Mouse (Mus musculus) adrenal gland, postnatal 14 days (tissue): ENCODE measurements around the gene Scp2. TPM values are rescaled to one million over a fixed set of nuclear protein-coding genes. Genes with fewer than 3 reads are reported as not detected.
A peak's percentile ranks its signal among the peaks of the same experiment; 100 is the strongest.

Experiments
- DNase-seq: peaks from one replicate; pipeline ENCODE4 v3.0.0; 2021; ENCODE audit warnings: mixed read lengths
- total RNA-seq: library from RNA; stranded (reverse); gene quantifications from 2 replicates; pipeline ENCODE4 v1.2.3, GENCODE M21; 2021

Scp2 gene
- total RNA-seq, 1 experiment from 2014 or later: 479 TPM

DNA sequence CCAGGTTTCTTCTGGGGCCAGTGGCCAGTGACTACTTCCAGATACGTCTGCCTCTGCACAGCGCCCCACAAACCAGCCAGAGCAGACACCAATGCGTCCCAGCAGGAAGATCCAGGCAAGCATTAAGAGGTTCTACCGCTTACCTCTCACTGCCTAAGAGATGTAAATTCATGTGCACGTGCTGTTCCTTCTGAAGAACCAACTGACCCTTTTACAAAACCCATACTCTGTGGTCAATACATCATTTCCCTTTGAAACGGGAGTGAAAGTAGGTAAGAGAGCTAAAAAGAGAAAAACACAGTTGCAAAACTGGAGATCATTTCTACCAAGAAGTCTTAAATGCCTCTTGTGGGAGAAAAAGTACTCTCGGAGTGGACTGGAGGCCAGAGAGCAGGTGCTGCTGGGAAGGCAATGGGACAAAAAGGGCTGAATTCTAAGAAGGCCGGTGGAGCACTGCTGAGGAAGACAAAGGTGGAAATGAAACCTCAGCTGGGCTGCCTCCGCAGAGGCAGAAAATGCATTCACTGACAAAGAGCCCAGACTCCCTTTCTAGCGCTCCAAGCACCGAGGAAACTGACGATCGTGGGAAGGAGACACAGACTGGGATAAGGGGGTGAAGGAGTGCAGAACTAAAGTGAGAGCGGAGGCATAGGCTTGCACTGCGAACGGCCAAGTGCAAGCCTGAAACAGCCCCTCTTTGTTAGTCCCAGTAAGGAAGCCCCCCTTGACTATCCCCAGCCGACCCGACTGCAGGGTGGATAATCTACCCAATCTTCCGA, 85.0 kb downstream of the Scp2 start:
- DNase-seq: no peak

DNA sequence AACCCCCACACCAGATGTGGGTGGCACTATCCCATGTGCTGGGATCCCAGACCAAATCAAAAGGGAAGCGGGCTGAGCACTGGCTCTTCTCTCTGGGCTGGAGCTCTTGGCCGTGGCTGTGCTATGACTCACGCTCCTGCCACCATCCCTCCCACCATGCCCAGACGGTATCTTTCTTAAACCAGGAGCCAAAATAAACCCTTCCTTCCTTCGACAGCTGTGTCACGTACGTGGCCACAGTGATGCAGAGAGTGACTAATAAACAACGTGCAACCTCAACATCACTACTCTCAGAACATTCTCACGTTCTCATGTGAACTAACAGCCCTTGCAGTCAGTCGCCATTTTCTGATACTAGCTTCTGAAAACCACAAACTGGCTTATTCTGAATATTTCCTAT, 86.6 kb downstream of the Scp2 start:
- DNase-seq: peak; percentile 43

DNA sequence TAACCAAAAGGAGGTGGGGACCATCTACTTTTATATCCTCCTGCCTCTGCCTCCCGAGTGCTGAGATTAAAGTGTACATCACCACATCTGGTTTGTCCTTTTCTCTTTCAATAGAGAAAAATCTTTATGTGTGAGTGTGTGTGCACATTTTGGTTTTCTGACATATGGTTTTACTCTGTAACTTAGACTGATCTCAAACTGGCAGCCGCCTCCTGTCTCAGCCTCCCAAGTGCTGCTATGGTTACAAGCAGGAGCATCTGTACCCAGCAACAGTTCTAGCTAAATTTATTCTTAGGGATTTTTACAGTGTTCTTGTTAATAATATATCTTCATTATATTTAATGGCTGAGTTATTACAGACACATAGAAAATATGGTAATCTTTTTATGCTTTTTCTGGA, 87.6 kb downstream of the Scp2 start:
- DNase-seq: no peak

DNA sequence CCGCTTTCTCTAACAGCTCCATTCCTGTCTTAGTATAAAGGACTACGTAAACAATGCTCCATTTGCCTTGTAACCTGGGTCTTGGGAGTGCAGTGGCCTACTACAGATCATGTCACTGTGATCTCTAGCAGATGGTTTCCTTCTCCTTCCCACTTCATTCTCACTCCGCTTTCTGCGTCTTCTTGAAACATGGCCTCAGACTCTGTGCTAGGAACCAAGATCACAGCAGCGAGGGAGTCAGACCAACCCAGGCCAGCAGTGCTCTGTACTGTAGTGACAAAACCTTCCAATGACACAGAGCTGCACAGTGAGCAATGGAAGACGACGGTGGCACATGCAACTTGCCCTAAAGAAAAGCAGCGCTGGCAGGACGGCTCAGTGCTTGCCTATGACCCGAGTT, 88.9 kb downstream of the Scp2 start:
- DNase-seq: no peak

DNA sequence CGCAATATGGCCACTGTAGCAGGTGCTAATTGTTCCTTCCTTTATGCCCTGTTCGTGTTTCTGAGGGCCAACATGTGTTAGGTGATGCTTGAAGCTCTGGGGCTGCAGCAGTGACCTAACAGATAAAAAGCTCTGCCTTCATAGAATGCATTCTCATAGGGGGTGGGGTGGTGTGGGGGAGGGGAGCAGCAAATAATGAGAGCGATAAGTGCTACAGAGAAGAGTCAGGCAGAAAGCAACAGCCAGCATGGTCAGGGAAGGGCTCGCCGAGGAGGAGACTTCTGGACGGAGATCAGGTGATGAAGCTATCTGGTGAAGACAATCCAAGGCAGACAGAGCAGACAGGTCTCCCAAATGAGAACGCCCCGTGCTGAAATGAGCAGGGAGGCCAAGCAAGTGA, 92.1 kb downstream of the Scp2 start:
- DNase-seq: no peak

DNA sequence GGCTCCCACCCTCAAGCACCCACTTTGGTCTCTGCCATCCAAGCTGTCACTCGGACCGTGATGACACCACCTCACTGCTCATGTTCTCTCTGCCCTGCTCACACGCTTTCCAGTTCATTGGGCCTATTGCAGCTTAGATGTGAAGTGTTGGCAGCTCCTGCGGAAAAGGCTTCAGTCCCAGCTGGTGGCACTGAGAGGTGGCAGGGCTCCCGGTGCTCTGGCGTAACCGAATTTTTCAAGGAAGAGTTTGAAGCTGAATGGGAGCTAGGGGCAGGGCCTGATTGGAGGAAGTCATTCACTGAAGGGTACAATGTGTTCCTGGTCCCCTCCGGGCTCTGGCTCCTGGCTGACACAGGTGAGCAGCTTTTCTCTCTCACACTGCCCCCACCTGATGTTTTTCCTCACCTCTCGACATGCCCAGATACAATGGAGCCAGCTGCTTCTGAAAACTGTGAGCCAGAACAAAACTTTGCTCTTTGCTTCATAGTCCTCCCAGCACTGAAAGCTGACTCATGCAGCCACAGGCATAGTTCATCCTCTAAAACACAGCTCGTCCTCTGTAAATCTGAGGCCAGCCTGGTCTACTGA, 93.0 kb downstream of the Scp2 start:
- peak; percentile 54 for DNase-seq

DNA sequence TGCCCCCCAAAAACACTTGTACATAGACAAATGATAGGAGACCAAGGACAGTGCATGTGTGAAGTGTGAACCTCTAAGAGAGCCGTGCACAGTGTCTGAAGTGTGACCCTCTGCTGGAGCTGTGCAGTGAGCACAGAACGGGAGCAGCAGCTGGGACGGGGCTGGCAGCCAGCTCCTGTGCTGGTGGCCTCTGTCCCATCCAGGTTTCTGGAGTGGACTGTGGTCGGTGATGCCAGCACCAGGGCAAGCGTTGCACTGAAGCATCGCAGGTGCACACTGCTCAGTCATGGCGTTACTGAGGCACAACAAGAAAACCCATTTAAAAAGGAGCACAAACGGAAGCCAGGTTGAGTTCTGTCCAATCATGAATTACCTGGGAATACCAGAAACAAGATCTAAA, 98.7 kb downstream of the Scp2 start:
- DNase-seq: no peak

DNA sequence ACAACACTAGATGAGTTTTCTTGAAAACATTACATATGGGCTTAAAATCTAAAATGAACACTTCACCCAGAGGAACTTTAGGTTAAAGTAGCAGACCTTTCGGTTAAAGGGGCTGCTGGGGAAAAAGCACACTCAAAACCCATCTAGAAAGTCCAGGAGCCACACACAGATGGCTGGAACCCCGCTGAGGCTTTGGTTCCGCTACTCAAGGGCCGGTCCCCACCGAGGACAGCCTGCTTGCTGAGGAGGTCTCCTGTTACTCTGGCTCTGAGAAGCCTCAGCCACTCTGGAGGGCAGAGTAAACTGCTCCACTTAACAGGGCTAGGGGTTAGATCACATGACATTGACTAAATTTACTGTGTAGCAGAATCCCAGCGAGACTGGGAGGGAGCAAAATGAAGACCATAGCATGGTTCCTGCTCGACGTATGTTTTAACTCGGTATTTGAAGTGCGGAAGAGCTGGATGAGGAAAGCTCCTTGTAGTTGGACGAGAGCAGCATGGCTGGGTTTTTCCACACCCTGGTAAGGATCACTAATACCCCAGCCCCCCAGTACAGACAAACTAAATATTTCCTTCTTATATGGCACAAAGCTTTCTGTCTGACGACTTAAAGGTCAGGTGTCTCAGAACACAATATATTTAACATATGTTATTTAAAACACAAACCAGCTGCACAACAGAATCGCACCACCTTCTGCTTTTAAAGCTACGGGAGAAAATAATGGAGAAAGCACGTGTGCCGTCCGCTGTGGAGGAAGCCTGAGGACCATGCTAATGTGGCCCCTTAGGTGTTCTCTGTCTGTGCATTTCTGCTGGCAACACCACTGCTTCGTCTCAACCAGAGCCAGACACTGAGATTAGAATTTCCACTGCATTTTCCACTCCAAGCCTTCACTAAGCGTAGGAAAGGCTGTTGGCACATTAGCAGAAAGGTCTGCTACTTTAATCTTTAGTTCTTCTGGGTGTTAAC, 99.4 kb downstream of the Scp2 start:
- DNase-seq: no peak

DNA sequence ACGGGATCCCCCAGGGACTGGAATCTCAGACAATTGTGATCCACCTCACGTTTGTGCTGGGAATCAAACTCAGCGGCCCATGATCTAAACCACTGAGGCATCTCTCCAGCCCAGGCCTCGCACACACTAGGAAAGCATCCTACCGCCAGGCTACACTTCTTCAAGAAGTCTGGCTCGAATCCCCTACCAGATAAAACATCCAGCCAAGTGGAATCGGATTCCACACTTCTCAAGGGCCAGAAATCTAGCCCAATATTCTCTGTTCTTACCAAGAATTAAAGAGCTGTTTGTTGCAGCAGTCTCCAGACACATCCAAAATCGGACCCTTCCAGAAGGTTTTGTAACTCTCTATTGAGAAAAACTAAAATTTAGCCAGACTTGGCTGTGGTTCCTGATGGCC, 107.8 kb downstream of the Scp2 start:
- no peak for DNase-seq

DNA sequence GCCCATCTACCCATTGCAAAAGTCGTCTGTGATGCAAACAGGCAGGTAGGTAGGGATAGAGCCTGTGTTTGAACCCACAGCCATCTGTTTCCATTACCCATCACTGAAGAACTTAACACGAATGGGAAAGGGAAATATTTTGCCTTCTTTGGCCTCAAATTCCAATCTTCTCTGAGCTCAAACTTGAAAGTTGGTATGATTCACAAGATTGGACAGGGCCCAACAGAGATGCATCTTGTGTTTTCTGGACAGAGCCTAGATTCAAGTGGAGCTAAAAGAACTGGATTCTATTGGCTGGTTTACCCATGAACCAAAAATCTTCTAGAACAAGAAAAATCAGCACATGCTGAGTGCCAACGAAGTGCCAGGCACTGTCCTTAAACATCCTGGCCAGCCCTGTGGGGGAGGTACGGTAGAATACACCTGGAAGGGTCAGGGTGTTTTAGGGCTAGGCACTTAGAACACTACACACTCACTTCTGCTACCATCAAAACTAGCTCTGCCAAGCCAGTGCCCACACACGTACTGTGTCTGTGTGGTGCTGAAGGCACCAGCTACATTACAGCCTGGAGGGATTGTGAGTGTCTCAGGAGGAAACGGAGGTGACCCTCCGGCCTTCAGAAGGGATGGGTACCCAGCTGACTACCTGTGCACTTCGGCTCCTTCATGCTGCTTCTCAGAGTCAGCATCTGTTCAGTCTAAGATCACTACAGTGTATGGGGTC, 111.6 kb downstream of the Scp2 start:
- no peak for DNase-seq

DNA sequence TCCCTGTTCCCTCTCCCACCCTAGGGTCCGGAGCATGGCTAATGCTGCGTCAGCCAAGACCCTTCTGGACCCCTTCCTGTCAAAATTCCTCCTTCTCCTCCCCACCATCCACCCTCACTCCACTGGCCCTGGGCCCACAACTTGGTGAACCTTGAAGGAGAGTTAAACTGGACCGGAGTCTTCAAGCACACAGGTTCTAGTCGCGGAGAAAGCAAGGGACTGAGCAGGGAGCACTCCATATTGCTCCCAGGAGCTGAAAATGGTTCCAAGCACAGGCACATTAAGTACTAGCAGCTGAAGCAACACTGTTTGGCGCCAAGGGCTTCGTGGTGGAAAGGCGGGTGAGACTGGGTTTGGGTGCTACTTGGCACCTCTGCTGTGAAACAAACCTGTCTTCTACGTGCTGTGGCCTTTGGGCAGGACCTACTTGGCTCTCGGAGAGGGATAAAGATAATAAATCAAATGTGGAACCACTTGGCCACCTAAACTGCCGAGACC, 112.4 kb downstream of the Scp2 start:
- peak; percentile 36 for DNase-seq

DNA sequence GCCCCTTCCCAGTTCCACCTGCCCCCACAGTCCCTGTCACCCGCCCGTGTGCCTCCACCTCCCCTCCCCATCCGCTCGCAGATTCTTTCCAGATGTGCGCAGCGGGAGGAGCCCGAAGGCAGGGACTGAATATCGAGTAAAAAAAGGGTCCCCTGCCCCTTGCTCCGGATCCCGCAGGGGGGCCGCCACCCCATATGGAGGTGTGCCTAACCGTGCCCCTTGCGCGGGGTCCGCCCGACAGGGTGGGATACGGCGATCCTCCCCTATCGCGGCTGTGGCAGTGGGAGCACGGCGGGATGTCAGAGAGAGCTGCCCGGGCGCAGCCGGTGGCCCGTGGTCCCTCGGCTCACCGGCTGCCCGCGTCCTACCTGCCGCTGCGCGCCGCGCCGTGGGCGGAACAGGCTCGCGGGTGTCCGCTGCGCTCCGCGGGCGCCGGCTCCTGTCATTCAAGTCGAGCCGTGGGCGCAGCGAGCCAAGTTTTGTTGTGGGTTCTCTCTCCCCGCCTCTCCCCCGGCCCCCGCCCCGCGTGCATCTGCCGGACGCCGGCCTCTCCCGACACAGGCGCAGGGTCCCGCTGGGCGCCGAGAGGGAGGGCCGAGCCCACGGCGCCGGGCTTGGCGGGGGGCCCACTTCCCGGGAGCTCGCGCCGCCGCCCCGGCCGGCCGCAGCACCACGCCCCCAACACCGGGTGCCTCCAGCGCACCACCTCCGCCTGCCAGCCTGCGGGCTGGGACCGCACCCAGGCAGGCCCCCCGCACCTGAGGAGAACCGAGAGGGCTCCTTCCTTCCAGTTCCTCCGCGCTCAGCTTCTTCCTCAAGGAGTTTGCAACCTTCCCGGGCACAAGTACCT, 113.1 kb downstream of the Scp2 start:
- peak; percentile 69 for DNase-seq

DNA sequence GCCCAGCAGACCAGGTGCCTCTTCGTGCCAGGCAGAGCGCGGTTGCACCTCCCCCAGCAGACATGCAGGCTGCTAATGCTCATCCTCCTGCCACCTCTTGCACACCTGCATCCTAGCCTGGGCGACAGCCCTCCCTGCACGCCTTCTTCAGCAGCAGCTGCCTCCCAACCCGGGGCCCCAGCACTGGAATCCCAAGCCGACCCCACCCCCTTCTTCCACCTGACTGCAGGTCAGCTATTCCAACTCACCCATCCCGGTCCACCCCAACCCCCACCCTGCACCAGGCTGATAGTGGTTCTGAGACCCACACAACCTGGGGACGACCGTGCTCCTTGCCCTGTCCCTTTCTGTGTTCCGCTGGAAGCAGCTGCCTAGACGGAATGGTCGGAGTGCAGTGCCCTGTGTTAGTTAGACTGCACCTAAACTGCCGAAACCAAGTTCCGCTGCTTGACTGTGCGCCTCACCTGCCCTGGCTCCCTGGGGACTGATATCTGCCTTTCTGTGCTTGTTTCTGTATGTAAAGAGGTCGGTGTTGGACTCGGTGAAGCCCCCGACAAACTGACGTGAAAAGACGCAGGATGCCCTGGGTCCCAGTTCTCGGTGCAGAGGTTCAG, 113.8 kb downstream of the Scp2 start:
- no peak for DNase-seq

DNA sequence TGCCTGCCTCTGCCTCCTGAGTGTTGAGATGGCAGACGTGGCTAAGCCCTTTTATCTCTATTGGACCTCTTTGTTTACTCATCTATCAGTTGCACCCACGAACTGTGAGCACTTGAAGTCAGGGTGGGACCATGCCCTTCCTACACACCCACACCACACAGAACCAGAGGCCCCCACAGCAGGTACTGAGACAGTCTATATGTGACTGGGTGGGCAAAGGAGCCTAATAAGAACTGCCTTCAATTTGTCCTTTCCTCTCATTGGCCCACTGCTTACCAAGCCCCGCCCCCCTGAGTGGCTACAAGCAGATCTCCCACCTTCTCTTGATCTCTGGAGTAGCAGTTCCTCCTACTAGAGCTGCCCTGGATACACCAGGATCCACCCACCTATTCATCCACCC, 118.6 kb downstream of the Scp2 start:
- no peak for DNase-seq

DNA sequence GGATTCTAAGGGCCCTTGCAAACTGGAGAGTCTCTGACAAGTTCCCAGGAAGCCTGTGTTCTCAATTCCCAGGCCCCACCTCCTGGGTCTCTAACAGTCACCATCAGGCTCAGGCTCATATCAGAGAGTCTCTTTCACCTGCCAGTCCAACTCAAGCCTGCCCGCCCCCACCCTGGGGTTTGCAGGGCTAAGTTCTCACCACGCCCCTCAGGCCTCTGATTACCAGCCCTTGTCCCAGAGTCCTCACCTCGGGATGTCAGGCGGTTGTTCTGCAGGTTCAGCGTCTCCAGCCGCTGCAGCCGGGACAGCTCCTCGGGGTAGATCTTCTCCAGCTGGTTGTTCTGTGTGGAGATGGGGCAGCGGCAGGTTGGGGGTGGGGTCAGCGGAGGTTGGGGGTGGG, 119.5 kb downstream of the Scp2 start:
- DNase-seq: no peak

DNA sequence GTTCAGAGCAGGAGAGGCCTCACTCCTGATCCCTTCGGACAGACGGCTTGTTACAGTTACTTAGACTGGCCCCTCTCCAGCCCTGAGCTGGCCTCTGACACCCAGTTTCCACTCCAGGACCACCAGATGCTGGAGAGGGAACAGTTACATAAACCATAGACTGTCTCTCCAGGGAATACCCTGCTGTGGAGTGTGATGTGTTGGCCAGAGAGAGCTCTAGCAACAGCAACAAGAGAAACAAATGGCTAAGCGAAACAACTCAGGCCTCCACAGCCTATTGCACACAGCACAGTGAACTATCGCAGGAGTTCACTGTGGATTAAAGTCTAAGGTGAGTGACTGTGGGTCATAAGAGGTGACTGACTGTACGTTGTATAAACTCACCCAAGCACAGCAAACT, 120.2 kb downstream of the Scp2 start:
- no peak for DNase-seq

DNA sequence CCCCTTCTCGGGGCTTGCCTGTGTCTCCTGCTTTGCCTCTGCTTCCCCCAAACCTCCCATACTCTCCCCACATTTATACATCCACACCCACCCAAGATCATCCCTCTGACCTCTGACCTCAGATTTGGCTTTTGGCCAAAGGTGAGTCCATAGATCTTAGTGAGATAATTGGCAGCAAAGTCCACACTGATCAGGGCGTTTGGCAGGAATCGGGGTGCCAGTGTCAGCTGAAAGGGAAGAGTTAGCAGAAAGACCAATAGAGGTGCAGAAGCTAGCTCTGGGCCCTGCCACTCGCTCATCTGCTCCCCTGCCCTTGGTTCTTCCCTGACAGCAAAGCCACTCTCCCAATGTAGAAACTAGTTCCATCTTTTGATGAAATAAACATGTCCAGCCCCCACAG, 121.6 kb downstream of the Scp2 start:
- no peak for DNase-seq

DNA sequence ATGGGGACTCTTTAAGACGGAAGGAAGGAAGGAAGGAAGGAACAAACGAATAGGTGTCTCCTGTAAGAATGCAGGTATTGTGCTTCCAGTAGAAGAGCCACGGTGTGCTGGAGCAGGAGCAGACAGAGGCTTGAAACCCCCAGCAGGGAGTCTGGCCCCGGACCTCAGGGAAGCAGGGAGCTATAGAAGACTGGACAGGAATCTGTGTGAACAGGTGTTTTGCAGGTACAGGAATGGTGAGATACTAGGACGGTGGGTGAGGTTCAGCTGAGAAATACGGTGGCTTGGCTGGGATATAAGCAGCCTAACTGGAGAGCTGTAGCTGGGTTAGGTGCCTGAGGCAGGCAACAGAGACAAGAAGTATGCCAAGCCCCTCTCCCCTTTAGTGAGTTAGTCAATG, 124.6 kb downstream of the Scp2 start:
- no peak for DNase-seq

DNA sequence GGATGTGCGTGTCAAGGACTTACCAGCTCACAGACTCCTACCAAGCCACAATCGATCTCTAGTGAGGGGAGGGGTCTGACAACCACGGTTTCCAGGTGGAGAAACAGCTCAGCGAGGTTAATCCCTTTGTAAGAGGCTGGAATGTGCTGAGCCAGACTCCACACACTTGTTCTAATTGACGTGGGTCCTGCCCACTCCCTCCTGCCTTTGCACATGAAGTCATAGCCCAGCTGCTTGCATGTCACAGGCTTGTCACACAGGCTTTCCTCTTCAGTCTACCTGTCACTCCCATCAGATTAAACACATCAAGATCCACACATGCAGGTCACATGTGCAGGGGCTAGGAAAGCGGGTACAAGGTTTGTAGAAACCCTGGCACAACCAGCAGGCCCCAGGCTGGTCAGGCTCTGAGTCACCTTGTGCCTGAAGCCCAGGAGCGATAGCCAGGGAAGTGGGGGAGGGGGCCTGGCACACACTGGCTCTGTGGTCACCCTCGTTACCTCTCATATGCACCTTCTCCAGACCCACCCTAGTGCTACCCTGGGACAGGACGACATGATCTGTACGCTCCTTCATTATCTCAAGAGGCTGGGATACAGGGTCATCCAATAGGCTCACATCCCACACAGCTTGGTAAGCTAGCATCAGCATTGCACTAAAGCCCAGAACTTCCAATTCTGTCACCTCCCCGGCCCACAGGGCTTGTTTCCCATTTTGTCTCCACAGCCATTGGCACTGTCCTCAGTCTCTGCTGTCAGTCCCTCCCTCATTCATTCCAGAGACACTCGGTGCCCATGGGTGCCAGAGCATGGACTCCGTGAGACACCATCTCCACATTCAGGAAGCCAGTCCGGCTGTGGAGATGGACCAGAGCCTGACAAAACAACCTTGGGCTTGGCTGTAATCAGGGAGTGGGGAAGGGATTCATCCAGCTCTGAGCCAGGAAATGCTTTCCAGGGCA, 125.6 kb downstream of the Scp2 start:
- no peak for DNase-seq
